Mouse (Mus musculus) ES-Bruce4 (cell line): ENCODE measurements around the gene 2510002D24Rik.

Experiments
- CTCF ChIP-seq: IDR thresholded peaks from one replicate; pipeline ENCODE4 v1.8.1; 2011; ENCODE audit warnings: low read depth, low read length
- EP300 ChIP-seq: IDR thresholded peaks from 2 replicates; pipeline ENCODE4 v1.6.1; 2011; ENCODE audit warnings: low read depth, low read length; ENCODE audit not compliant: insufficient read depth
- POLR2A ChIP-seq: IDR thresholded peaks from one replicate; pipeline ENCODE4 v1.8.1; 2011; ENCODE audit warnings: low read length; ENCODE audit not compliant: insufficient read depth

- no peak for TF ChIP-seq EP300
- TF ChIP-seq POLR2A: no peak
- TF ChIP-seq CTCF: no peak
Observed at GRCm38 (mm10) chr16:18858551-18858950, 22.2 kb downstream of the 2510002D24Rik start.
